Mouse (Mus musculus) hindbrain, embryonic 15.5 days (tissue): Measurements from ENCODE around the gene Ces2e. TPM values are rescaled to one million over a fixed set of nuclear protein-coding genes. Genes with fewer than 3 reads are reported as not detected.
"Not testable (repeated sequence)": the region's sequence is repeated elsewhere in the genome, so short reads cannot be mapped to it uniquely, and the experiment has no call there.

Experiments
- ATAC-seq: fragments of 200-750 bp; cut with Nextera tagmentation; 2 replicates; pipeline ENCODE4 v1.8.0; 2017; ENCODE audit warnings: low read depth, moderate number of reproducible peaks, moderate TSS enrichment; ENCODE audit not compliant: low FRiP score
- H3K27ac ChIP-seq: fragments of 300-500 bp; sonication (generic); replicated peaks from 2 replicates; pipeline ENCODE4 v1.5.1; 2015; ENCODE audit warnings: mild to moderate bottlenecking, inconsistent platforms
- H3K27me3 ChIP-seq: fragments of 300-500 bp; sonication (generic); 2 replicates; pipeline ENCODE4 v1.6.1; 2015; ENCODE audit warnings: control low read depth, inconsistent platforms
- H3K36me3 ChIP-seq: fragments of 300-500 bp; sonication (generic); 2 replicates; pipeline ENCODE4 v1.6.1; 2015; ENCODE audit warnings: control low read depth, inconsistent platforms
- H3K4me1 ChIP-seq: fragments of 300-500 bp; sonication (generic); replicated peaks from 2 replicates; pipeline ENCODE4 v1.6.1; 2015; ENCODE audit warnings: control low read depth, inconsistent platforms
- H3K4me2 ChIP-seq: fragments of 300-500 bp; sonication (generic); 2 replicates; pipeline ENCODE4 v1.6.1; 2015; ENCODE audit warnings: moderate library complexity, mild to moderate bottlenecking, inconsistent platforms
- H3K4me3 ChIP-seq: fragments of 300-500 bp; sonication (generic); 2 replicates; pipeline ENCODE4 v1.5.1; 2015; ENCODE audit warnings: mild to moderate bottlenecking, inconsistent platforms
- H3K9ac ChIP-seq: fragments of 300-500 bp; sonication (generic); 2 replicates; pipeline ENCODE4 v1.6.1; 2015; ENCODE audit warnings: inconsistent platforms
- H3K9me3 ChIP-seq: fragments of 300-500 bp; sonication (generic); 2 replicates; pipeline ENCODE4 v1.6.1; 2016; ENCODE audit warnings: control low read depth, inconsistent platforms
- WGBS: fragments of 180-500 bp; shearing (Covaris S2); methylation state at CpG from one replicate; pipeline ENCODE4 v1.1.7; 2015; 5-methylcytosine and 5-hydroxymethylcytosine counted together
- polyA plus RNA-seq: library from polyadenylated mRNA; unstranded; fragments of >200 nt; fragmentation: Nextera tagmentation; extraction: Ambion mirVana; gene quantifications from 2 replicates; pipeline ENCODE4 v1.2.1, GENCODE M21; 2015

The Ces2e gene
- polyA plus RNA-seq = not detected in 2 replicates

- ATAC-seq = no peak
- Histone ChIP-seq H3K4me1 (no peaks in the 10 kb centered on the region), H3K4me3 (no peak within 1 kb of the TSS), H3K27me3 (no peaks in the 10 kb centered on the region), H3K9ac (no peak within 1 kb of the TSS), H3K4me2 (no peak within 1 kb of the TSS), H3K36me3 (no peaks in the 10 kb centered on the region), H3K27ac (no peak within 1 kb of the TSS), H3K9me3 (no peaks in the 10 kb centered on the region)
- 78% methylated on average over 5 of the region's 5 CpGs for WGBS
These were observed at the start of gene Ces2e for GRCm38 (mm10) chr8:104925972-104926596. TSS of gene Ces2e (plus strand) at chr8:104926260.

- not testable (repeated sequence) for H3K9ac ChIP-seq, H3K36me3 ChIP-seq, H3K27ac ChIP-seq, H3K4me3 ChIP-seq, H3K27me3 ChIP-seq, H3K9me3 ChIP-seq, ATAC-seq, H3K4me2 ChIP-seq, H3K4me1 ChIP-seq
- no CpG with 5 or more reads among the region's 4 CpGs for WGBS
These were observed 39.7 kb upstream of the Ces2e start for GRCm38 (mm10) chr8:104886223-104886926.

GRCm38 (mm10) chr8:104901746-104902145 is 24.3 kb upstream of the Ces2e start:
- WGBS = 82% methylated on average over 2 of the region's 2 CpGs
- Histone ChIP-seq H3K9me3 (no peaks in the 10 kb centered on the region), H3K4me1 (no peaks in the 10 kb centered on the region), H3K4me2 (no peak overlapping the region), H3K4me3 (no peak overlapping the region), H3K9ac (no peak overlapping the region), H3K27ac (no peak overlapping the region), H3K36me3 (no peaks in the 10 kb centered on the region), H3K27me3 (no peaks in the 10 kb centered on the region)
- ATAC-seq = no peak

GRCm38 (mm10) chr8:104907111-104907510 is 18.9 kb upstream of the Ces2e start:
- H3K4me1 ChIP-seq = no peaks in the 10 kb centered on the region
- 53% methylated on average over 1 of the region's 1 CpGs for WGBS
- H3K9me3 ChIP-seq = no peaks in the 10 kb centered on the region
- no peaks in the 10 kb centered on the region for H3K36me3 ChIP-seq
- H3K27ac ChIP-seq = no peak overlapping the region
- H3K4me3 ChIP-seq = no peak overlapping the region
- no peaks in the 10 kb centered on the region for H3K27me3 ChIP-seq
- H3K9ac ChIP-seq = no peak overlapping the region
- H3K4me2 ChIP-seq = no peak overlapping the region
- ATAC-seq = no peak

GRCm38 (mm10) chr8:104909021-104909420 is 17.0 kb upstream of the Ces2e start:
- not testable (repeated sequence) for H3K4me1 ChIP-seq, H3K27me3 ChIP-seq, H3K36me3 ChIP-seq, H3K4me2 ChIP-seq, H3K9ac ChIP-seq, H3K4me3 ChIP-seq, ATAC-seq, H3K9me3 ChIP-seq, H3K27ac ChIP-seq
- 58% methylated on average over 1 of the region's 1 CpGs for WGBS

GRCm38 (mm10) chr8:104909651-104910050 is 16.4 kb upstream of the Ces2e start:
- not testable (repeated sequence) for H3K4me3 ChIP-seq, H3K9me3 ChIP-seq, H3K4me2 ChIP-seq, H3K27ac ChIP-seq, H3K4me1 ChIP-seq, H3K27me3 ChIP-seq, H3K9ac ChIP-seq, H3K36me3 ChIP-seq, ATAC-seq
- WGBS = 90% methylated on average over 10 of the region's 10 CpGs

GRCm38 (mm10) chr8:104927301-104927700 is 1.2 kb downstream of the Ces2e start:
- no peak for ATAC-seq
- no peaks in the 10 kb centered on the region for H3K27me3 ChIP-seq
- no peak overlapping the region for H3K27ac ChIP-seq
- 82% methylated on average over 3 of the region's 3 CpGs for WGBS
- no peaks in the 10 kb centered on the region for H3K36me3 ChIP-seq
- no peak overlapping the region for H3K4me2 ChIP-seq
- H3K4me1 ChIP-seq = no peaks in the 10 kb centered on the region
- no peaks in the 10 kb centered on the region for H3K9me3 ChIP-seq
- H3K9ac ChIP-seq = no peak overlapping the region
- H3K4me3 ChIP-seq = no peak overlapping the region

- Histone ChIP-seq H3K4me3 (no peak overlapping the region), H3K36me3 (no peaks in the 10 kb centered on the region), H3K27ac (no peak overlapping the region), H3K9ac (no peak overlapping the region), H3K4me2 (no peak overlapping the region), H3K27me3 (no peaks in the 10 kb centered on the region), H3K9me3 (no peaks in the 10 kb centered on the region), H3K4me1 (no peaks in the 10 kb centered on the region)
- 84% methylated on average over 2 of the region's 2 CpGs for WGBS
- ATAC-seq = no peak
These were observed 18.6 kb downstream of the Ces2e start for GRCm38 (mm10) chr8:104944665-104945064.

GRCm38 (mm10) chr8:104947056-104947455 is 21.0 kb downstream of the Ces2e start, which contains the start of gene Ces2f:
TSS of gene Ces2f (plus strand) at chr8:104947356.
- 85% methylated on average over 4 of the region's 4 CpGs for WGBS
- Histone ChIP-seq H3K9me3 (no peaks in the 10 kb centered on the region), H3K4me1 (no peaks in the 10 kb centered on the region), H3K9ac (no peak within 1 kb of the TSS), H3K4me3 (no peak within 1 kb of the TSS), H3K36me3 (no peaks in the 10 kb centered on the region), H3K27me3 (no peaks in the 10 kb centered on the region), H3K4me2 (no peak within 1 kb of the TSS), H3K27ac (no peak within 1 kb of the TSS)
- no peak for ATAC-seq

GRCm38 (mm10) chr8:104949031-104949430 is 23.0 kb downstream of the Ces2e start:
- H3K4me1 ChIP-seq = no peaks in the 10 kb centered on the region
- H3K4me2 ChIP-seq = no peak overlapping the region
- ATAC-seq = no peak
- H3K36me3 ChIP-seq = no peaks in the 10 kb centered on the region
- no peak overlapping the region for H3K27ac ChIP-seq
- H3K9ac ChIP-seq = no peak overlapping the region
- H3K27me3 ChIP-seq = no peaks in the 10 kb centered on the region
- no peaks in the 10 kb centered on the region for H3K9me3 ChIP-seq
- WGBS = 83% methylated on average over 5 of the region's 5 CpGs
- no peak overlapping the region for H3K4me3 ChIP-seq

GRCm38 (mm10) chr8:104961537-104961961 is 35.5 kb downstream of the Ces2e start, which contains the start of gene Ces2g:
TSS of gene Ces2g (plus strand) at chr8:104961718.
- H3K9me3 ChIP-seq = no peaks in the 10 kb centered on the region
- no peaks in the 10 kb centered on the region for H3K27me3 ChIP-seq
- H3K4me3 ChIP-seq = no peak within 1 kb of the TSS
- H3K36me3 ChIP-seq = no peaks in the 10 kb centered on the region
- H3K27ac ChIP-seq = no peak within 1 kb of the TSS
- no peak for ATAC-seq
- H3K4me2 ChIP-seq = no peak within 1 kb of the TSS
- H3K9ac ChIP-seq = no peak within 1 kb of the TSS
- H3K4me1 ChIP-seq = no peaks in the 10 kb centered on the region
- 70% methylated on average over 5 of the region's 5 CpGs for WGBS

GRCm38 (mm10) chr8:104962229-104962901 is 36.3 kb downstream of the Ces2e start:
- H3K4me1 ChIP-seq = no peaks in the 10 kb centered on the region
- H3K4me2 ChIP-seq = no peak overlapping the region
- H3K36me3 ChIP-seq = no peaks in the 10 kb centered on the region
- H3K9me3 ChIP-seq = no peaks in the 10 kb centered on the region
- H3K4me3 ChIP-seq = no peak overlapping the region
- H3K27me3 ChIP-seq = no peaks in the 10 kb centered on the region
- no peak overlapping the region for H3K9ac ChIP-seq
- WGBS = 83% methylated on average over 8 of the region's 8 CpGs
- no peak overlapping the region for H3K27ac ChIP-seq
- ATAC-seq = no peak
